Mouse (Mus musculus) spleen, adult 2 months (tissue): Measurements from ENCODE around the gene Nyap1.

Experiments used
- CTCF ChIP-seq: fragments of 200-500 bp; IDR thresholded peaks from 2 replicates; pipeline ENCODE4 v1.5.1; 2011; ENCODE audit warnings: mild to moderate bottlenecking, inconsistent platforms; ENCODE audit not compliant: insufficient read depth, insufficient read length, insufficient replicate concordance; ENCODE audit errors: extremely low read depth
- POLR2A ChIP-seq: fragments of 200-500 bp; IDR thresholded peaks from 2 replicates; pipeline ENCODE4 v1.6.1; 2011; ENCODE audit warnings: low read depth, low read length, inconsistent platforms

GRCm38 (mm10) chr5:137684294-137685123 lies 56.9 kb downstream of the Nyap1 start, which contains the start of gene Agfg2:
- TF ChIP-seq CTCF = no peak
- peak; percentile 42; the same call in 1 of the 2 replicates for TF ChIP-seq POLR2A
